Mouse (Mus musculus) natural killer cell, adult 2 months (primary cell): Measurements from ENCODE around the gene Fstl4.

ENCODE experiments used
- DNase-seq, 2 experiments: peaks; one replicate each; pipeline ENCODE4 v3.0.0; 2022; ENCODE audit warnings: low spot score in 2 of 2

The Fstl4 gene

DNA sequence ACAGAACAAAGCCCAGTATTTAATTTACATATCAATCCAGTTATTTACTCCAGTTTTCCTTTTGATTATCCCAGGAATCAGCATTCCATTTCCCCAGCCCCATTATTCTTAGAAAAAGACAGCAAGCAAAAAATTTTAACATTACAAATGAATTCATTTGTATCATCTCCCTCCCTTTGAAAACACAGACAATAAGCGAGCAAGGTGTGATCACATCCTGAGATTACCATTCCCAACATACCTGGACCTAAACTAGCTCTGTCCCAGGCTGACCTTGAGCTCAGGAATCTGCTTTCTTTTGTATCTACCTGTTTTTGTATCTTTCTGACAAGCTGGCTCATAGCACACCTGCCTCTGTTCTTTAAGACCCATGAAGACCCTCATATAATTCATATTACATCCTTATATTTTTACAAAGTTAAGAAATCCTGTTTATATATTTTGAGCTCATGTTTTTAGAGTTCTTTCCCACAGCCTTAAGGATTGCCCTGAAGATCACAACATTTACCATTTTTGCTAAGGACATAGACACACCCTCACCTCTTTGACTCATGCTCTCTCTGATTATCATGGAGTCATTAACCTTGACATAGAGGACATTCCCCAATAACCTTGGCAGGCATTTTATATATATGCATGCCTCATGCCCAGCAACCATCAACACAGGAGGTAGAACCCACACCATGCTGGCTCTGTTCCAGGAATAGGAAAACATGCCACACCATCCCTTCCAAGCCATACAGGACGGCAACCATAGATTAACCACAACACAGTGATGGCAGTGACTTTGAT lies 438.2 kb downstream of the Fstl4 start:
- DNase-seq: no peak

DNA sequence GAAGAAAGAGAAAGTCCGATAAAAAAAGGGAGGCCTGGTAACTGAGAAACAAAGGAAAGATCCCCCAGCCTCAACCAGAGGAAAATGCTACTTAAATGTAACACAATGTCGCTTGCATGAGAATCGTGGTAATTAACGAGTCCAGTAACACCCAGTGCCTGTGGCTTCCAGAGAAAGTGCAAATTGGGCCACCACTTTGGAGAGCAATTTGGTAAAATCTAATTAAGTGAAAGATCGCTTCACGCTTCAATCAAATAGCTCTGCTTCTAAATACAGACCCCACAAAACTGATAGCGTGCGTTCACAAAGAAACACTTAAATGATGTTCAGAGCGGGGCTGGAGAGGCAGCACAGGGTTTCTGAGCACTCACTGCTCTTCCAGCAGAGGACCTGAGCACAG lies 446.4 kb downstream of the Fstl4 start:
- no peak for DNase-seq

DNA sequence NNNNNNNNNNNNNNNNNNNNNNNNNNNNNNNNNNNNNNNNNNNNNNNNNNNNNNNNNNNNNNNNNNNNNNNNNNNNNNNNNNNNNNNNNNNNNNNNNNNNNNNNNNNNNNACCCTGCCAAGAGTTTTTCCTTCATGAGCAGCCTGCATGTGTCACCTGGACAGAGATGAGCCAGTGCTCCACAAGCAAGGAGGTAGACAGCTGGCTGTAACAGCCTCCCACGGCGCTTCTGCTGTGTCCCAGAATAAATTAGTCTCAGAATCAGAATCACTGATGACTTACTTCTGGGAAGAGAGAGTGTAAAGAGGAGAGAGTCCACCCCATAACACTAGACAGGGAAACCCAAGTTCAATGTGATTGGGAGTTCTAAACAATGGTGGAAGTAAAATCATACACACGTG lies 464.6 kb downstream of the Fstl4 start:
- DNase-seq: no peak

DNA sequence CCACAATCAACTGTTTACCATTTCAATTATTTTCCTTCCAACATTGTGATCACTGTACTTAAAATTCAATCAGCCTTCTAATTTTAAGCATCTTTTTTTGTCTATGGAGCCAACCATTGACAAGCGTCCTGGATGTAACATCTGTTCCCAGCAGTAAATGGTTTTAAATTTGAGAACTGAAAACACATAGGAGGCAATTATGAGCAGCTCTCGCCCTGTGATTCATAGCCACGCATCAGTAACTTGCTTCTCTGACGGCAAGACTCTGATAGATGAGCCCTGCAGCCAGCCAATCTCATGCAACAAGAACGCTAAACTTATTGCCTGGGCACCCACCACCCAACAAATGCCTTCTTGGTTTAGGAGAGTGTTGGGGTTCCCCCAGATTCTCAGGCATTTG lies 467.4 kb downstream of the Fstl4 start:
- DNase-seq: no peak

DNA sequence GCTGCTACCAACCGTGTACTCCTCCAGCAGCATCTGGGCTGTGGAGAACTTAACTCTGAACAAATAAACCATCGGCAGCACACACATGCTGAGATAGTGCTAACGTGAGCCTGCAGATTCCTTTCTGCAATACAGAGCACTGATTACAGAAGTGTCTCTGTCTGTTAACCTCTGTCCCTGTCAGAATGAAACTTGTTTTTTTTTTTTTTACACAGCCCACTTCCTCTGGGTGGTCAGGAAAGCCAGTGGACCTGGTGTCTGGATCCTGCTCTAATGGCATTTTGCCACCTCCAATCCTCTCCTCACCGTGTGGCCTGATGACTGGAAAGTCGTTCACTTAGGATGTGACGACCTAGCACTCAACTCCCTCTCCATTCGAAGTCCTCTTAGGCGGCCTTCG lies 469.2 kb downstream of the Fstl4 start:
- DNase-seq: no peak
